Mouse (Mus musculus) megakaryocyte, embryonic 14.5 days (primary cell): ENCODE measurements around the gene Ces3a.
"Not testable (repeated sequence)": the region's sequence is repeated elsewhere in the genome, so short reads cannot be mapped to it uniquely, and the experiment has no call there.

Experiments
- FLI1 ChIP-seq: IDR thresholded peaks from 2 replicates; pipeline ENCODE4 v1.6.1; 2012; ENCODE audit warnings: low read length, inconsistent platforms, mixed read lengths
- GATA1 ChIP-seq: IDR thresholded peaks from 3 replicates; pipeline ENCODE4 v1.6.1; 2012; ENCODE audit warnings: mixed read lengths, low read length, inconsistent platforms, borderline replicate concordance

DNA sequence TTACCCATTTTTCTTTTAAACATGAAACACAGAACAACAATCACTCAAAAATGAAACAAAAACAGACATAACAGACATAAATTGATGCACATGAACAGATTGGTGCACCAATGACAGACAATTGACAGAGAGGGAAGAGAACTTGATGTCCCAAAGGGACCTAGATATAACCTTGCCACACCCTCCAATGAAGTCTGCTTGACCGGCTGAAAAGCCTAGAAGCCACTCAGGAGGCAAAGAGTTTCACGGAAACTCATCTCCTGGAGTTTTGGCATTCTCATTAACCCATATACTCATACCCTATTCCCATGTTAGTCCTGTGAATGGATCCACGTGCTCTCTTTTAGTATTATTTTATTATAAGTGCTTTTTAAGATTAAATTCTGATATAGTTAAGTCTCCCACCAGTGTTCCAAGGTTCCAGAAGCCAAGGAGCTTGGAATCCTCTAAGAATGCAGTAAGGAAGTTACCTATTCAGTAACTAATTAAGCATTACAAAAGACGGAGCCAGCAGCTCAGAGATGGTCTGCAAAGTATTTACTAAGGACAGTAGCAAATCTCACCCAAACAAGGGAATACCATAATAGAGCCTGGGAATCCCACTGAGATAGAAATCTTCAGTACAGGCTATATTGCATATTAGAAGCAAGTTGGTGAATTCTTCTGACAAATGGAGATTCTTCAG lies 53.8 kb downstream of the Ces3a start:
- TF ChIP-seq GATA1, FLI1: not testable (repeated sequence)
